Mouse (Mus musculus) heart, embryonic 16.5 days (tissue): ENCODE data around the gene Gm3233. TPM values are rescaled to one million over a fixed set of nuclear protein-coding genes. Genes with fewer than 3 reads are reported as not detected.
"Not testable (repeated sequence)": the region's sequence is repeated elsewhere in the genome, so short reads cannot be mapped to it uniquely, and the experiment has no call there.

Experiments
- ATAC-seq: fragments of 200-750 bp; cut with Nextera tagmentation; replicated peaks from 2 replicates; pipeline ENCODE4 v1.8.0; 2017; ENCODE audit warnings: moderate number of reproducible peaks; ENCODE audit not compliant: insufficient read depth, low FRiP score; ENCODE audit errors: extremely low read depth
- H3K27ac ChIP-seq: fragments of 300-500 bp; sonication (generic); 2 replicates; pipeline ENCODE4 v1.5.1; 2014; ENCODE audit warnings: mild to moderate bottlenecking, low read length, control low read depth, moderate library complexity
- H3K27me3 ChIP-seq: fragments of 300-500 bp; sonication (generic); 2 replicates; pipeline ENCODE4 v1.6.1; 2014; ENCODE audit warnings: low read length, mixed read lengths; ENCODE audit not compliant: control insufficient read depth, insufficient read depth
- H3K36me3 ChIP-seq: fragments of 300-500 bp; sonication (generic); 2 replicates; pipeline ENCODE4 v1.6.1; 2014; ENCODE audit not compliant: control insufficient read depth, insufficient read depth
- H3K4me1 ChIP-seq: fragments of 300-500 bp; sonication (generic); 2 replicates; pipeline ENCODE4 v1.6.1; 2014; ENCODE audit warnings: low read length, mixed read lengths; ENCODE audit not compliant: control insufficient read depth, insufficient read depth
- H3K4me2 ChIP-seq: fragments of 300-500 bp; sonication (generic); 2 replicates; pipeline ENCODE4 v1.6.1; 2014; ENCODE audit warnings: low read depth, mild to moderate bottlenecking, control low read depth, low read length
- H3K4me3 ChIP-seq: fragments of 300-500 bp; sonication (generic); 2 replicates; pipeline ENCODE4 v1.5.1; 2014; ENCODE audit warnings: mild to moderate bottlenecking, control low read depth, low read length
- H3K9ac ChIP-seq: fragments of 300-500 bp; sonication (generic); 2 replicates; pipeline ENCODE4 v1.6.1; 2014; ENCODE audit warnings: low read length, control low read depth
- H3K9me3 ChIP-seq: fragments of 300-500 bp; sonication (generic); replicated peaks from 2 replicates; pipeline ENCODE4 v1.6.1; 2016; ENCODE audit warnings: low read length; ENCODE audit not compliant: control insufficient read depth
- WGBS: fragments of 180-500 bp; shearing (Covaris S2); extraction: QIAGEN DNeasy Blood & Tissue Kit; methylation state at CpG from one replicate; pipeline ENCODE4 v1.1.7; 2014; 5-methylcytosine and 5-hydroxymethylcytosine counted together
- polyA plus RNA-seq: library from polyadenylated mRNA; unstranded; fragments of >200 nt; fragmentation: Nextera tagmentation; extraction: Ambion mirVana; gene quantifications from 2 replicates; pipeline ENCODE4 v1.2.1, GENCODE M21; 2015

Gene Gm3233
- polyA plus RNA-seq, 1 experiment from 2014 or later = not detected

DNA sequence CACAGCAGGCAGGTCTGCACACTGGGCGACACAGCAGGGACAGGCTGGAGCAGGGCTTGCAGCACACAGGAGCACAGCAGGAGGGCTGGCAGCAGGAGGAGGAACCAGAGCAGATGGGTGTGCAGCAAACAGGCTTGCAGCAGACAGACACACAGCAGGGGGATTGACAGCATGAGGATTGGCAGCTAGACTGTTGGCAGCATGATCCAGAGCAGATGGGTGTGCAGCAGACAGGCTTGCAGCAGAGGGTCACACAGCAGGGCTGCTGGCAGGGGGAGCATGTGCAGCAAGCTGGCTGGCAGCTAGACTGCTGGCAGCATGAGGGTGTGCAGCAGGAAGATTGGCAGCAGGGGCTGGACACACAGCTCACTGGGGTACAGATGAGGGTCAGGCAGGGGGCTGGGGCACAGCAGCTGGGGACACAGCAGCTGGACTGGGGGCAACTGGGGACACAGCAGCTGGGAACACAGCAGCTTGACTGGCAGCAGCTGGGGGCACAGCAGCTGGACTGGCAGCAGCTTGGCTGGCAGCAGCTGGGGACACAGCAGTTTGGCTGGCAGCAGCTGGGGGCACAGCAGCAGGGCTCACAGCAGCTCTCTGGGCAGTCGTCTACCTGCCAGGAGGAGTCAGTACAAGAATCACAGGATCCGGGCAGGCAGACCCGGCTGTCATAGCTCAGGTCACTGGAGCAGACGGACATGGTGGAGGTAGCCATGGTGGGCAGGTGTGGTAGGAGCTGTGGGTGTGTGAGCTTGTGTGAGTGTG is 17.4 kb downstream of the Gm3233 start, which contains the start of gene Gm18596:
Gm18596 (minus strand) TSS at position 715 of the 765 bp plus-strand sequence.
- not testable (repeated sequence) for H3K9me3 ChIP-seq, H3K4me2 ChIP-seq, H3K9ac ChIP-seq, H3K27ac ChIP-seq, H3K4me3 ChIP-seq, ATAC-seq, H3K4me1 ChIP-seq, H3K27me3 ChIP-seq, H3K36me3 ChIP-seq
- WGBS = 55% methylated on average over 5 of the region's 5 CpGs

DNA sequence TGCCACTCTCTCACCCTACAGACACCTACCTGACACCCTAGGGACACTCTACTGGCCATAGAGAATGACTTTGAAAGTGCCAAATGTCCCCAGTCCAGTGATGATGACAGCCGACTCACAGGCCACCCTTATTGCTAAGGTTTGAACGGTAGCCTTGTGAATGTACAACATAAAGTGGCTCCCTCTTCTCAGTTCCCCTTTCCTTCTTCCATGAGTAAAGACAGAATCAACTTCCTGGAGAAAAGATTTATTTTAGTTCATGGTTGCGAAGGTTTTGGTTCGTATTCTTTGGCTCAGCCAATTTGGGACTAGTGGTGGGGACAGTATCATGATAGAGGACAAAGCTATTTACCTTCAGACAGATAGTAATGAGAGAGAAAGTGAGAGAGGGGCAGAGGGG is 20.6 kb downstream of the Gm3233 start:
- H3K9me3 ChIP-seq = peaks cover 7% of the 10 kb centered on the region
- no peak overlapping the region for H3K4me2 ChIP-seq
- H3K4me3 ChIP-seq = no peak overlapping the region
- no peak overlapping the region for H3K9ac ChIP-seq
- H3K27ac ChIP-seq = no peak overlapping the region
- H3K4me1 ChIP-seq = no peaks in the 10 kb centered on the region
- no peaks in the 10 kb centered on the region for H3K36me3 ChIP-seq
- 77% methylated on average over 4 of the region's 4 CpGs for WGBS
- no peak for ATAC-seq
- H3K27me3 ChIP-seq = no peaks in the 10 kb centered on the region

DNA sequence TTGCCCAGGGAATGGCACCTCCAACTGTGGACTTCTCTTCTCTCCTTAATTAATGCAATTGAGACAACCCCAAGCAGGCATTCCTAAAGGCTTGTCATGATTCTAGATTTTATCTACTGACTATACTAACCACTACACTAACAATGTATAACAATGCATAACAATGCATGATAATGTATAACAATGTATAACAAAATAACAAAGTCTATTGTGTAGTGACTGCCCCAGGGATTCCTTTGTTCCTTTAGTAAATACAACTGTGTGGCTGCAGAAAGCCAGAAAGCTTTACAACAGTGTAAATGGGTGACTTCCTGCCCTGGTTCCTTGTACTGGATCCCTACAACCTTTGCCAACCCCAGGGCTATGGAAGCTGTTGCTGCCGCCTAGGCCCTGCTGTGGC is 23.6 kb downstream of the Gm3233 start:
- WGBS = 76% methylated on average over 1 of the region's 1 CpGs
- no peak overlapping the region for H3K9ac ChIP-seq
- no peak overlapping the region for H3K4me3 ChIP-seq
- no peak overlapping the region for H3K4me2 ChIP-seq
- ATAC-seq = no peak
- peaks cover 7% of the 10 kb centered on the region for H3K9me3 ChIP-seq
- H3K4me1 ChIP-seq = no peaks in the 10 kb centered on the region
- no peak overlapping the region for H3K27ac ChIP-seq
- H3K36me3 ChIP-seq = no peaks in the 10 kb centered on the region
- no peaks in the 10 kb centered on the region for H3K27me3 ChIP-seq

DNA sequence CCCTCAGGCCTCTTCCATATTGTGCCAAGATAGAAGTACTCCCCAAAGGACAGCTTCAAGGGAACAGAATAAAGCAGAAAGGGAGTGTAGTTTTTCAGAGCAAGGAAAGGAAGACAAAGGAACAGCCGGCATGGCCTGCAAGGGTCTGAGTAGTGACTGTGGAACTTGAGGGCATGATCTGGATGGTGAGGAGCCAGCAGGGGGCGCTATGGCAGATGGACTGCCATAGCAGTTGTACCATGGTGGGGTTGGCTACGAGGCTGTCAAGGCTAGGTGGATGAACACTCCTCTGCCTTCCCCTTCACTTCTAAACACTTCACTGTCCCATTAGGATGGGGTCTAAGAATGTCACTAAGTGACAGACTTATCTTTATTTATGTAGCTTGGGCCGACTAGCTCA is 30.2 kb downstream of the Gm3233 start:
- no peak for ATAC-seq
- H3K4me2 ChIP-seq = no peak overlapping the region
- no peak overlapping the region for H3K27ac ChIP-seq
- H3K36me3 ChIP-seq = no peaks in the 10 kb centered on the region
- no peaks in the 10 kb centered on the region for H3K27me3 ChIP-seq
- H3K4me1 ChIP-seq = no peaks in the 10 kb centered on the region
- no peak overlapping the region for H3K4me3 ChIP-seq
- 44% methylated on average over 4 of the region's 4 CpGs for WGBS
- no peaks in the 10 kb centered on the region; the same call in 1 of the 2 replicates for H3K9me3 ChIP-seq
- H3K9ac ChIP-seq = no peak overlapping the region

DNA sequence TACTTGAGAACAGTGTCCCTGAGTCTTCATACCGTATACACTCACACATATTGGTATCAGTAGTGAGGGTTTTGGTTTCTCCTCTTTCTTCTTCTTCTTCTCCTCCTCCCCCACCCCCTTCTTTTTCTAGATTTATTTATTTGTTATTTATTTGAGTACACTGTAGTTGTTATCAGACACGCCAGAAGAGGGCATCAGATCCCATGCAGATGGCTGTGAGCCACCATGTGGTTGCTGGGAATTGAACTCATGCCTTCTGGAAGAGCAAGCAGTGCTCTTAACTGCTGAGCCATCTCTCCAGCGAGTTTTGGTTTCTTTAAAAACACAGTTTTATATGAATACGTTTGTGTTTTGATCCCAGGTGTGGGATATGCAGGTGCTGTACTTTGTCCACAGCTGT is 31.2 kb downstream of the Gm3233 start:
- no peak overlapping the region for H3K4me3 ChIP-seq
- no peak overlapping the region for H3K4me2 ChIP-seq
- no peaks in the 10 kb centered on the region for H3K9me3 ChIP-seq
- H3K27me3 ChIP-seq = no peaks in the 10 kb centered on the region
- H3K36me3 ChIP-seq = no peaks in the 10 kb centered on the region
- no peaks in the 10 kb centered on the region for H3K4me1 ChIP-seq
- no peak overlapping the region for H3K9ac ChIP-seq
- no peak overlapping the region for H3K27ac ChIP-seq
- 55% methylated on average over 4 of the region's 4 CpGs for WGBS
- no peak for ATAC-seq

DNA sequence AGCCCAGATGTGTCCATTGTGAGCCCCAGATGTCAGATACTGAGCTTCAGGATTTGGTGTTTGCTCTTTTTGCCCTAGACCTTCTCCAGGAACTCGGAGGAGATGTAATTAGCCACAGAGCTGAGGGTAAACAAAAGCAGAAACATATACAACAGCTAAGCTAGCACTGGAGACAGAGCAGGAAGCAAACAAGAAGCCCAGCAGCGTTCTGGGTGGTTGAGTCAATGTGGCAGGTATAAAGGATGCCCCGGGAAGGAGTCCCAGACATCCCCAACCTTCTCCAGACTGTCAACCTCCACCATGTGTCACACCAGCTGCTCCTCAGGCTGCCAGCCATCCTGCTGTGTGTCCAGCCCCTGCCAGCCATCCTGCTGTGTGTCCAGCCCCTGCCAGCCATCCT is 33.3 kb downstream of the Gm3233 start, which contains the start of gene Gm10100:
Gm10100 (plus strand) TSS at position 301 of the 400 bp plus-strand sequence.
- Histone ChIP-seq H3K4me1 (no peaks in the 10 kb centered on the region), H3K4me2 (no peak within 1 kb of the TSS), H3K4me3 (no peak within 1 kb of the TSS), H3K27me3 (no peaks in the 10 kb centered on the region), H3K27ac (no peak within 1 kb of the TSS), H3K36me3 (no peaks in the 10 kb centered on the region), H3K9me3 (no peaks in the 10 kb centered on the region), H3K9ac (no peak within 1 kb of the TSS)
- no peak for ATAC-seq
- WGBS = 25% methylated on average over 3 of the region's 3 CpGs

DNA sequence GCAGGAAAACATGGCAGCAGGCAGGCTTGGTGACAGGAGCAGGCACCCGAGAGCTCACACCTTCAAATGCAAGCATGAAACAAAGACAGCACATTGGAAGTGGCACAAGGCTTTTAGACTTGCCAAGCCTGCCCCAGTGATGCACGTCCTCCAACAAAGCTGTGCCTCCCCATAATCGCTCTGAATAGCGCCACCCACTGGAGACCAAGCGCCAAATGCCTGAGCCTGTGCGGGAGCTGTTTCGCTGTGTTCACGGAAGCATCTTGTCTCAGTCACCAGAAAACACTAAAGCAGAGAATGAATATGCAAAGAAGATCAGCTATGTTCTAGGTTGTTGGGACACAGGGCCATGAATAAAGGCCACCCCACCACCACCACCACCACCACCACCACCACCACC is 34.6 kb downstream of the Gm3233 start:
- Histone ChIP-seq H3K4me2 (no peak overlapping the region), H3K4me1 (no peaks in the 10 kb centered on the region), H3K9me3 (no peaks in the 10 kb centered on the region), H3K4me3 (no peak overlapping the region), H3K36me3 (no peaks in the 10 kb centered on the region), H3K27ac (no peak overlapping the region), H3K27me3 (no peaks in the 10 kb centered on the region), H3K9ac (no peak overlapping the region)
- no peak for ATAC-seq
- 77% methylated on average over 8 of the region's 8 CpGs for WGBS

DNA sequence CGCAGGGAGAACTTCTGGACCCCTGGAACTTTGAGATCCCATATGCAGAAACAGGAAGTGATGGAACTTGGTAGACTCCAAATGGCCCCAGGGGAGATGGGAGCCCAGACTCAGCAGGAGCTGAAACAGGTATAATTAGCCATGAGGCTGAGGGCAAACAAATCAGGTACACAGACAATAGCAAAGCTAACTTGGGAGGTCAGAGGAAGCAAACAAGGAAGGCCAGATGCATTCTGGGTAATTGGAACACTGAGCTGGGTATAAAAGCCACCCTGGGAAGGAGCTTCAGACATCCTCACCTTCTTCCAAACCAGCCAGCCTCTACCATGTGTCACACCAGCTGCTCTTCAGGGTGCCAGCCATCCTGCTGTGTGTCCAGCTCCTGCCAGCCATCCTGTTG is 39.2 kb downstream of the Gm3233 start, which contains the start of gene Krtap12-1:
Krtap12-1 (plus strand) TSS at position 301 of the 400 bp plus-strand sequence.
- 65% methylated on average over 1 of the region's 1 CpGs for WGBS
- H3K9ac ChIP-seq = not testable (repeated sequence)

DNA sequence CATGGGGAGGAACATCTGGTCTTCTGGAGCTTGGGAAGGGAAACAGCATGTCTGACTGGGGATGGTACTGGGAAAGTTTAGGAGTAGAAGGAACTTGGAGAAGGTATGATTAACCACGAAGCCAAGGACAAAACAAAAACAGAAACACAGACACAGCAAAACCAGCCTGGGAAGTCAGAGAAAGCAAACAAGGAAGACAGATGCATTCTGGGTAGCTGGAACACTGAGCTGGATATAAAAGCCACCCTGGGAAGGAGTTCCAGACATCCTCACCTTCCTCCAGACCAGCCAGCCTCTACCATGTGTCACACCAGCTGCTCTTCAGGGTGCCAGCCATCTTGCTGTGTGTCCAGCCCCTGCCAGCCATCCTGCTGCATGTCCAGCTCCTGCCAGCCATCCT is 44.0 kb downstream of the Gm3233 start, which contains the start of gene Gm10142:
Gm10142 (plus strand) TSS at position 301 of the 400 bp plus-strand sequence.
- Histone ChIP-seq H3K36me3 (no peaks in the 10 kb centered on the region), H3K27ac (no peak within 1 kb of the TSS)
- WGBS = 64% methylated on average over 1 of the region's 1 CpGs

More for the DNA sequence above, 39.2 kb downstream of the Gm3233 start, which contains the start of gene Krtap12-1:
- H3K4me1 ChIP-seq, H3K4me2 ChIP-seq, ATAC-seq, H3K9me3 ChIP-seq, H3K27ac ChIP-seq, H3K36me3 ChIP-seq, H3K4me3 ChIP-seq, H3K27me3 ChIP-seq: not testable (repeated sequence)

More for the DNA sequence above, 44.0 kb downstream of the Gm3233 start, which contains the start of gene Gm10142:
- Histone ChIP-seq H3K4me3 (no peak within 1 kb of the TSS), H3K9ac (no peak within 1 kb of the TSS), H3K4me1 (no peaks in the 10 kb centered on the region), H3K27me3 (no peaks in the 10 kb centered on the region), H3K9me3 (peaks cover 8% of the 10 kb centered on the region; the same call in 1 of the 2 replicates), H3K4me2 (no peak within 1 kb of the TSS)
- ATAC-seq = no peak
